Mouse (Mus musculus): Measurements from ENCODE around the gene Gabra2. TPM values are rescaled to one million over a fixed set of nuclear protein-coding genes. Genes with fewer than 3 reads are reported as not detected.

Gene Gabra2
- polyA plus RNA-seq, 1 experiment from 2014 or later, result 1.0 TPM

GRCm38 (mm10) chr5:71037352-71037751 lies 58.3 kb downstream of the Gabra2 start:
- no peaks in the 10 kb centered on the region for H3K36me3 ChIP-seq (ENCODE audit: insufficient read depth, low read length)
- no peak overlapping the region for H3K9ac ChIP-seq (ENCODE audit: low read depth, low read length)
- 53% methylated on average over 3 of the region's 3 CpGs for WGBS
- H3K27ac ChIP-seq, result no peak overlapping the region
- H3K4me3 ChIP-seq (replicated peaks; ENCODE audit: low read depth, low read length), result no peak overlapping the region
- H3K4me1 ChIP-seq (replicated peaks; ENCODE audit: insufficient read depth, low read length), result no peaks in the 10 kb centered on the region
- DNase-seq (ENCODE audit: low spot score) (no peak), ATAC-seq (replicated peaks; ENCODE audit: low FRiP score, low read depth) (no peak)
- H3K4me2 ChIP-seq (ENCODE audit: low read length), result no peak overlapping the region
- H3K27me3 ChIP-seq (ENCODE audit: insufficient read depth, low read length), result no peaks in the 10 kb centered on the region
- H3K9me3 ChIP-seq (replicated peaks; ENCODE audit: low read length), result no peaks in the 10 kb centered on the region
- no peak for TF ChIP-seq CTCF (IDR thresholded peaks at IDR 0.05; ENCODE audit: low read depth)

GRCm38 (mm10) chr5:71025956-71026355 lies 69.7 kb downstream of the Gabra2 start:
- no peak overlapping the region for H3K27ac ChIP-seq
- H3K4me3 ChIP-seq (replicated peaks; ENCODE audit: low read depth, low read length), result no peak overlapping the region
- no peaks in the 10 kb centered on the region for H3K27me3 ChIP-seq (ENCODE audit: insufficient read depth, low read length)
- no peak overlapping the region for H3K4me2 ChIP-seq (ENCODE audit: low read length)
- no peak overlapping the region for H3K9ac ChIP-seq (ENCODE audit: low read depth, low read length)
- H3K36me3 ChIP-seq (ENCODE audit: insufficient read depth, low read length), result no peaks in the 10 kb centered on the region
- no peak for ATAC-seq (replicated peaks; ENCODE audit: low FRiP score, low read depth)
- H3K9me3 ChIP-seq (replicated peaks; ENCODE audit: low read length), result no peaks in the 10 kb centered on the region
- no peak for DNase-seq (ENCODE audit: low spot score)
- no peaks in the 10 kb centered on the region for H3K4me1 ChIP-seq (replicated peaks; ENCODE audit: insufficient read depth, low read length)
- no peak for TF ChIP-seq CTCF (IDR thresholded peaks at IDR 0.05; ENCODE audit: low read depth)
- 80% methylated on average over 4 of the region's 4 CpGs for WGBS

DNA sequence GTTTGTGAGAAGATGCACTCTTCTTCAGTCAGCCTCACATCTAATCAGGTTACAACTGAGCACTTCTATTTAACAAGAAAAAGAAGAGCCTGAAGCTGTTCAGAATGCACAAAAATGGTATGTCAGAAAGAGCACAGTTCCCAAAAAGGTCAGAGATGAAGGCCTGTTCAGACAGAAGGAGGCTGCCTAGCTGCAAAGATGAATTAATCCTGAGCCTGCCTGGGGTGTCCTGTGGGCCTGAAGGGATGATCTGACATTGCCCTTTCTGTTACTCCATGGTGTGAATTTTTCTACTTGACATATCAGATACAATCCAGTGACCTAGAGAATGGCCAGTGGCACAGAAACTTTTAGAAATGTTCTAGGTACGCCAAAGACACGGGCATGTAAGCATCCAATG lies 83.9 kb downstream of the Gabra2 start:
- ATAC-seq (replicated peaks; ENCODE audit: low FRiP score, low read depth) (no peak), DNase-seq (ENCODE audit: low spot score) (no peak)
- Histone ChIP-seq H3K4me1 (replicated peaks; ENCODE audit: insufficient read depth, low read length) (no peaks in the 10 kb centered on the region), H3K36me3 (ENCODE audit: insufficient read depth, low read length) (no peaks in the 10 kb centered on the region), H3K27me3 (ENCODE audit: insufficient read depth, low read length) (no peaks in the 10 kb centered on the region), H3K4me2 (ENCODE audit: low read length) (no peak overlapping the region), H3K9ac (ENCODE audit: low read depth, low read length) (no peak overlapping the region), H3K4me3 (replicated peaks; ENCODE audit: low read depth, low read length) (no peak overlapping the region), H3K27ac (no peak overlapping the region), H3K9me3 (replicated peaks; ENCODE audit: low read length) (no peaks in the 10 kb centered on the region)
- WGBS, result 85% methylated on average over 2 of the region's 2 CpGs
- no peak for TF ChIP-seq CTCF (IDR thresholded peaks at IDR 0.05; ENCODE audit: low read depth)

GRCm38 (mm10) chr5:71011271-71011670 lies 84.4 kb downstream of the Gabra2 start:
- ATAC-seq (replicated peaks; ENCODE audit: low FRiP score, low read depth), result no peak
- 51% methylated on average over 2 of the region's 2 CpGs for WGBS

GRCm38 (mm10) chr5:71010797-71011196 lies 84.9 kb downstream of the Gabra2 start:
- WGBS, result 89% methylated on average over 3 of the region's 3 CpGs
- Histone ChIP-seq H3K9me3 (replicated peaks; ENCODE audit: low read length) (no peaks in the 10 kb centered on the region), H3K36me3 (ENCODE audit: insufficient read depth, low read length) (no peaks in the 10 kb centered on the region), H3K9ac (ENCODE audit: low read depth, low read length) (no peak overlapping the region), H3K4me1 (replicated peaks; ENCODE audit: insufficient read depth, low read length) (no peaks in the 10 kb centered on the region), H3K4me3 (replicated peaks; ENCODE audit: low read depth, low read length) (no peak overlapping the region), H3K27me3 (ENCODE audit: insufficient read depth, low read length) (no peaks in the 10 kb centered on the region), H3K4me2 (ENCODE audit: low read length) (no peak overlapping the region), H3K27ac (no peak overlapping the region)
- TF ChIP-seq CTCF (IDR thresholded peaks at IDR 0.05; ENCODE audit: low read depth), result no peak
- no peak for ATAC-seq (replicated peaks; ENCODE audit: low FRiP score, low read depth)
- no peak for DNase-seq (ENCODE audit: low spot score)

More at GRCm38 (mm10) chr5:71011271-71011670, 84.4 kb downstream of the Gabra2 start:
- Histone ChIP-seq H3K27ac (no peak overlapping the region), H3K27me3 (ENCODE audit: insufficient read depth, low read length) (no peaks in the 10 kb centered on the region), H3K4me2 (ENCODE audit: low read length) (no peak overlapping the region), H3K36me3 (ENCODE audit: insufficient read depth, low read length) (no peaks in the 10 kb centered on the region), H3K4me1 (replicated peaks; ENCODE audit: insufficient read depth, low read length) (no peaks in the 10 kb centered on the region), H3K9ac (ENCODE audit: low read depth, low read length) (no peak overlapping the region), H3K9me3 (replicated peaks; ENCODE audit: low read length) (no peaks in the 10 kb centered on the region), H3K4me3 (replicated peaks; ENCODE audit: low read depth, low read length) (no peak overlapping the region)
- no peak for DNase-seq (ENCODE audit: low spot score)
- no peak for TF ChIP-seq CTCF (IDR thresholded peaks at IDR 0.05; ENCODE audit: low read depth)

GRCm38 (mm10) chr5:70995617-70996325 lies 99.9 kb downstream of the Gabra2 start:
- H3K9ac ChIP-seq (ENCODE audit: low read depth, low read length), result no peak overlapping the region
- H3K4me3 ChIP-seq (replicated peaks; ENCODE audit: low read depth, low read length), result no peak overlapping the region
- no peak for ATAC-seq (replicated peaks; ENCODE audit: low FRiP score, low read depth)
- no peaks in the 10 kb centered on the region for H3K4me1 ChIP-seq (replicated peaks; ENCODE audit: insufficient read depth, low read length)
- no peaks in the 10 kb centered on the region for H3K9me3 ChIP-seq (replicated peaks; ENCODE audit: low read length)
- TF ChIP-seq CTCF (IDR thresholded peaks at IDR 0.05; ENCODE audit: low read depth), result no peak
- no peaks in the 10 kb centered on the region for H3K36me3 ChIP-seq (ENCODE audit: insufficient read depth, low read length)
- no peak overlapping the region for H3K4me2 ChIP-seq (ENCODE audit: low read length)
- DNase-seq (ENCODE audit: low spot score), result no peak
- no peaks in the 10 kb centered on the region for H3K27me3 ChIP-seq (ENCODE audit: insufficient read depth, low read length)
- WGBS, result 72% methylated on average over 13 of the region's 13 CpGs
- no peak overlapping the region for H3K27ac ChIP-seq

DNA sequence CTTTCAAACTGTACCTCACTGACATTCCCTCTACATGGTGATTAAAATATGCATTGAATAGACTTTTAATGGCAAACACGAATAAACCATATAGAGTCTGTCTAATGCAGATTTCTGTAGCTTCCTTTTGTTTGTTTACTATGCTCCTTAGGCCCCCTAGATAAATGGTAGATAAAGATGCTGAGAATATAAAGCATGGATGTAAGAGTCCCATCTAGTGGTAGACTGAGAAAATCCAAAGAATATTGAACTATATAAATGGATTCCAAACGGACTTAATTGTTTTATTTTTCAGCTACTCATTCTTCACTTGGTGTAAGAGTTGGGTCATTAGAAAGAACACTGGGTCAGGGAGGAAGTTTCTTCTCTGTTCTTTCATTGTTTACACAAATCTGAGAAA lies 102.4 kb downstream of the Gabra2 start:
- ATAC-seq (replicated peaks; ENCODE audit: low FRiP score, low read depth), result no peak
- DNase-seq (ENCODE audit: low spot score), result no peak
- Histone ChIP-seq H3K4me3 (replicated peaks; ENCODE audit: low read depth, low read length) (no peak overlapping the region), H3K4me1 (replicated peaks; ENCODE audit: insufficient read depth, low read length) (no peaks in the 10 kb centered on the region), H3K9me3 (replicated peaks; ENCODE audit: low read length) (no peaks in the 10 kb centered on the region), H3K27ac (no peak overlapping the region), H3K36me3 (ENCODE audit: insufficient read depth, low read length) (no peaks in the 10 kb centered on the region), H3K27me3 (ENCODE audit: insufficient read depth, low read length) (no peaks in the 10 kb centered on the region), H3K9ac (ENCODE audit: low read depth, low read length) (no peak overlapping the region), H3K4me2 (ENCODE audit: low read length) (no peak overlapping the region)
- TF ChIP-seq CTCF (IDR thresholded peaks at IDR 0.05; ENCODE audit: low read depth), result no peak
- 61% methylated on average over 2 of the region's 2 CpGs for WGBS
